Mouse (Mus musculus): ENCODE measurements around the gene Cfap126. TPM values are rescaled to one million over a fixed set of nuclear protein-coding genes. Genes with fewer than 3 reads are reported as not detected.

The Cfap126 gene
- polyA plus RNA-seq, 1 experiment from 2014 or later = 6.4 TPM

DNA sequence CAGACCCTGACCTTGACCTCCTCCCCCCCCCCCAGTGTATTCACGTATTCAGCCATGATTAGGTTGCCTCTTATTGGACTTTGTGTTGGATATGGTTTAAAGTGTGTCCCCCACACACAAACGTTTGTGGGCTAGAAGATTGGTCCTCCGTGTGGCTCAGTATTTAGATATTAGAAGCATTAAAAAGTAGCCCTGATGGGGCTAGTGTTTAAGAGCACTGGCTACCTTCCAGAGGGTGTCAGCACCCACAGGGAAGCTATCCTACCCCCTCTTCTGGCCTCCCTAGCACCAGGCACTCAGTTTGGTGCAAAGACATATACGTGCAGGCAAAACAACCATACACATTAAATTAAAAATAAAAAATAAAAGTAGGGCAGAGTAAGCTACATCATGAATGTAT, 732 bp upstream of the Cfap126 start:
- Histone ChIP-seq H3K4me1 (replicated peaks; ENCODE audit: control insufficient read depth, insufficient read depth, low read length) (peaks cover 19% of the 10 kb centered on the region), H3K9ac (replicated peaks; ENCODE audit: low read depth, low read length) (no peak overlapping the region), H3K27ac (ENCODE audit: low read length) (no peak overlapping the region), H3K27me3 (replicated peaks; ENCODE audit: control insufficient read depth, insufficient read depth, low read length) (no peaks in the 10 kb centered on the region), H3K4me3 (replicated peaks; ENCODE audit: low read length) (no peak overlapping the region), H3K9me3 (ENCODE audit: control insufficient read depth, low read length) (no peaks in the 10 kb centered on the region), H3K4me2 (ENCODE audit: low read length) (no peak overlapping the region), H3K36me3 (ENCODE audit: control insufficient read depth, insufficient read depth) (no peaks in the 10 kb centered on the region)
- no peak for ATAC-seq
- 90% methylated on average over 4 of the region's 4 CpGs for WGBS

DNA sequence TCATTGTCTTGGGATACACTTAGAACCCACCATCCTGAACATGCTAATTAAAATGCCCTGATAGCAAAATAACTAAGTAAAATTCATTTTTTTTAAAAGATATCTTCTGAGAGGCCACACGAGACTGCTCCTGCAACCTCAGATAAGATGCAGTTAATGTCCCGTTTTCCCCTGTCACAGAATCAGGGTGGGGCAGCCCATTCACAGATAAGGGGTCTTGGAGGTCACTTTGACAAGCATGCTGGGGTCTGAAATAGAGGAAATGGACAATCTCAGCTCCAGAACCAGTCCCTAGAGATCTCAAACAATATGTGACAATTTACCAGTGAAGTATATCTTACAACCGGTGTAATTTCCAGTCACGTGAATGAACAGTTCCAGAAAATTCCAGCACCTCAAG, 2.6 kb downstream of the Cfap126 start:
- Histone ChIP-seq H3K9ac (replicated peaks; ENCODE audit: low read depth, low read length) (no peak overlapping the region), H3K9me3 (ENCODE audit: control insufficient read depth, low read length) (no peaks in the 10 kb centered on the region), H3K4me1 (replicated peaks; ENCODE audit: control insufficient read depth, insufficient read depth, low read length) (peaks cover 15% of the 10 kb centered on the region), H3K27ac (ENCODE audit: low read length) (no peak overlapping the region), H3K27me3 (replicated peaks; ENCODE audit: control insufficient read depth, insufficient read depth, low read length) (no peaks in the 10 kb centered on the region), H3K36me3 (ENCODE audit: control insufficient read depth, insufficient read depth) (no peaks in the 10 kb centered on the region), H3K4me3 (replicated peaks; ENCODE audit: low read length) (no peak overlapping the region), H3K4me2 (ENCODE audit: low read length) (no peak overlapping the region)
- no peak for ATAC-seq
- WGBS = 76% methylated on average over 4 of the region's 4 CpGs

DNA sequence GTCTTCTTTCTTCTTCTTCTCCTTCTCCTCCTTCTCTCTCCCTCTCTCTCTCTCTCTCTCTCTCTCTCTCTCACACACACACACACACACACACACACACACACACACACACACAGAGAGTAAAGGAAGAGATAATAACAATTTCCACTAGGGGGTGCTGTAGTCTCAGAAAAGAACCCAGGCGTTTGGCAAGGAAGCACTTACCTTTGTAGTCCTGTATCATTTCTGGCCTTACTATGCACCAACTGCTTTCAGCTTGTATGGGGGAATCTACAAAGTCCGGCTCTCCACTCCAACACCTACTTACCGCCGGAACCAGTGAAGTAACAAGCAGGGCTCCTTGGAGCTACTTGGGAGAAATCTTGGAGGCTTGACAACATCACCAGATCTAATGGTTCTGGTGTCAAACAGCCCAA, 4.6 kb downstream of the Cfap126 start:
- no peaks in the 10 kb centered on the region for H3K27me3 ChIP-seq (replicated peaks; ENCODE audit: control insufficient read depth, insufficient read depth, low read length)
- H3K4me3 ChIP-seq (replicated peaks; ENCODE audit: low read length) = no peak overlapping the region
- 9% methylated on average over 4 of the region's 4 CpGs for WGBS
- peaks cover 8% of the 10 kb centered on the region for H3K4me1 ChIP-seq (replicated peaks; ENCODE audit: control insufficient read depth, insufficient read depth, low read length)
- H3K27ac ChIP-seq (ENCODE audit: low read length) = no peak overlapping the region
- H3K9me3 ChIP-seq (ENCODE audit: control insufficient read depth, low read length) = no peaks in the 10 kb centered on the region
- no peak overlapping the region for H3K9ac ChIP-seq (replicated peaks; ENCODE audit: low read depth, low read length)
- no peaks in the 10 kb centered on the region for H3K36me3 ChIP-seq (ENCODE audit: control insufficient read depth, insufficient read depth)
- H3K4me2 ChIP-seq (ENCODE audit: low read length) = no peak overlapping the region
- ATAC-seq = peak; percentile 50

DNA sequence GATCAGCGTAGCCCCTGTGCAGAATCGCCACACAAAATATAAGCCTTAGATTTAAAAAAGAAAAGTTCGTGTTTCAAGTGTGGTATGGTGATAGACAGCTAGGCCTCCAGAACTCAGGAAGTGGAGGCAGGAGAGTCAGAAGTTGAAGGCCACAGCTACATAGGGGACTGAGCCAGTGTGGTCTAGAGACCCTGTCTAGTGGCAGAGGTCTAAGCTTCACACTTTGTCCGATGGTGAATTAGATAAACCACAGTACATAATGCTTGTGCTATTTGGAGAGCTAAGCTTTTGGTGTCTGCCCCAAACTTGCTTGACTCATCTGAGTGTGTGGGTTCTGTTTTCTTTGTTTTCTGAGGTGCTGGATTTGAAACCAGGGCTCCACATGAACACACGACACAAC, 5.3 kb downstream of the Cfap126 start:
- H3K4me3 ChIP-seq (replicated peaks; ENCODE audit: low read length) = no peak overlapping the region
- no peak overlapping the region for H3K27ac ChIP-seq (ENCODE audit: low read length)
- H3K27me3 ChIP-seq (replicated peaks; ENCODE audit: control insufficient read depth, insufficient read depth, low read length) = no peaks in the 10 kb centered on the region
- no peak overlapping the region for H3K9ac ChIP-seq (replicated peaks; ENCODE audit: low read depth, low read length)
- ATAC-seq = no peak
- no peaks in the 10 kb centered on the region for H3K9me3 ChIP-seq (ENCODE audit: control insufficient read depth, low read length)
- whole genome bisulfite sequencing = 91% methylated on average over 5 of the region's 5 CpGs
- no peak overlapping the region for H3K4me2 ChIP-seq (ENCODE audit: low read length)
- H3K4me1 ChIP-seq (replicated peaks; ENCODE audit: control insufficient read depth, insufficient read depth, low read length) = peaks cover 2% of the 10 kb centered on the region
- H3K36me3 ChIP-seq (ENCODE audit: control insufficient read depth, insufficient read depth) = no peaks in the 10 kb centered on the region

DNA sequence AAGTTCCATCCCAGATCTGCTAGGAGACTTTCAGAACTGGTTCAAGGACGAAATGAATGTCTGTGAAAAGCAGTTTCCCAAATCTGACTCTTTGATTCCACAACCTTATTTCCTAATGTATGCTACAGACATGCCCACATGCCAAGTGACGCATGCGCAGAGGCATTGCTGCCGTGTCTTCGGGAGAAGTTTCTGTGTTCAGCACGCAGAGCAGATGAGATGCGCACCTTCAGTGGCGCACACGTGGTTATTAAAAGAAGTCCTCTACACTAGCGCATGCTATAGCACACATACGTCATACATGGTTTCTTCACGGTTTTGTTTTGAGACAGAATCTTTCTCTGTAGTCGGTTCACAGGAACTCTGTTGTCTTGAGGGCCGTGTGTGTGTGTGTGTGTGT, 5.7 kb downstream of the Cfap126 start:
- H3K9ac ChIP-seq (replicated peaks; ENCODE audit: low read depth, low read length) = no peak overlapping the region
- H3K27me3 ChIP-seq (replicated peaks; ENCODE audit: control insufficient read depth, insufficient read depth, low read length) = no peaks in the 10 kb centered on the region
- no peak overlapping the region for H3K27ac ChIP-seq (ENCODE audit: low read length)
- ATAC-seq = no peak
- 86% methylated on average over 14 of the region's 14 CpGs for WGBS
- no peak overlapping the region for H3K4me3 ChIP-seq (replicated peaks; ENCODE audit: low read length)
- no peaks in the 10 kb centered on the region for H3K9me3 ChIP-seq (ENCODE audit: control insufficient read depth, low read length)
- H3K4me2 ChIP-seq (ENCODE audit: low read length) = no peak overlapping the region
- H3K36me3 ChIP-seq (ENCODE audit: control insufficient read depth, insufficient read depth) = no peaks in the 10 kb centered on the region
- no peaks in the 10 kb centered on the region for H3K4me1 ChIP-seq (replicated peaks; ENCODE audit: control insufficient read depth, insufficient read depth, low read length)

DNA sequence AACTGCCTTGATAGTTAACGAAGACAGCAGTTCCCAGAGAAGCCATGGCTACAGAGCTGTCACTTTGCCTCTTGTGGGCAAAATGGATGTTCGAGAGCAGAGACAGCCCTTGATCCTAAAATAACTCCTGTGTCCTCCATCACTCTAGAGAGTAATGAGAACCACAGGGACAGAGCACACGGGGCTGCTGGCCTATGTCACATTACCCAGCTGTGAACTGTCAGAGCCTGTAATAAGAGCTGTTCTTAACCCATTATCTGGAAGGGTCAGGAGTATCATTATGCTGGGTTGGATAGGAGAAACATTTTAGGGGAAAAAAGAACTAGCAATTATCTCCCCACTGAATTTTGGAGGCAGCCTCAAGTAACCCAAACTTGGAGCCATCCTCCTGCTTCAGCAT, 7.2 kb downstream of the Cfap126 start:
- H3K9me3 ChIP-seq (ENCODE audit: control insufficient read depth, low read length) = no peaks in the 10 kb centered on the region
- H3K4me1 ChIP-seq (replicated peaks; ENCODE audit: control insufficient read depth, insufficient read depth, low read length) = no peaks in the 10 kb centered on the region
- no peaks in the 10 kb centered on the region for H3K36me3 ChIP-seq (ENCODE audit: control insufficient read depth, insufficient read depth)
- no peak for ATAC-seq
- no peak overlapping the region for H3K4me3 ChIP-seq (replicated peaks; ENCODE audit: low read length)
- WGBS = 54% methylated on average over 3 of the region's 3 CpGs
- H3K9ac ChIP-seq (replicated peaks; ENCODE audit: low read depth, low read length) = no peak overlapping the region
- H3K27me3 ChIP-seq (replicated peaks; ENCODE audit: control insufficient read depth, insufficient read depth, low read length) = no peaks in the 10 kb centered on the region
- no peak overlapping the region for H3K4me2 ChIP-seq (ENCODE audit: low read length)
- no peak overlapping the region for H3K27ac ChIP-seq (ENCODE audit: low read length)

DNA sequence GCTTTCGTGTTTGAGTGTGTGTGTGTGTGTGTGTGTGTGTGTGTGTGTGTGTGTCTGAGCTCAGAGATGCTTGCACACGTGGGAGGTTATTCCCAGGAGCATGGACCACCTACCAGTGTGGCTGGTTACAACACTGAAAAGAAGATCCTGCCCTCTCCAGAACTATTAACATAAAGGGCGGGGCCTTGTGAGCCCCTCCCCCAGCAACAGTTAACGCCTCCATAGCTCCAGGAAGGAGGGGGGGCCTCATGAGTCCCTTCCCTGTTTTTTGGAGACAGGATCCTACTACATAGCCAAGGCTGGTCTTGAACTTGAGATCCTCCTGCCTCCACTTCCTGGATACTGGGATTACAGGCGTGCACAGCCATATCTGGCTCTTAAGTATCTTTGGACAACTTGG, 8.1 kb downstream of the Cfap126 start:
- H3K9me3 ChIP-seq (ENCODE audit: control insufficient read depth, low read length) = no peaks in the 10 kb centered on the region
- no peak overlapping the region for H3K27ac ChIP-seq (ENCODE audit: low read length)
- H3K4me3 ChIP-seq (replicated peaks; ENCODE audit: low read length) = no peak overlapping the region
- no peak for ATAC-seq
- no peak overlapping the region for H3K9ac ChIP-seq (replicated peaks; ENCODE audit: low read depth, low read length)
- H3K27me3 ChIP-seq (replicated peaks; ENCODE audit: control insufficient read depth, insufficient read depth, low read length) = no peaks in the 10 kb centered on the region
- H3K4me2 ChIP-seq (ENCODE audit: low read length) = no peak overlapping the region
- no peaks in the 10 kb centered on the region for H3K36me3 ChIP-seq (ENCODE audit: control insufficient read depth, insufficient read depth)
- WGBS = 46% methylated on average over 5 of the region's 5 CpGs
- H3K4me1 ChIP-seq (replicated peaks; ENCODE audit: control insufficient read depth, insufficient read depth, low read length) = no peaks in the 10 kb centered on the region

DNA sequence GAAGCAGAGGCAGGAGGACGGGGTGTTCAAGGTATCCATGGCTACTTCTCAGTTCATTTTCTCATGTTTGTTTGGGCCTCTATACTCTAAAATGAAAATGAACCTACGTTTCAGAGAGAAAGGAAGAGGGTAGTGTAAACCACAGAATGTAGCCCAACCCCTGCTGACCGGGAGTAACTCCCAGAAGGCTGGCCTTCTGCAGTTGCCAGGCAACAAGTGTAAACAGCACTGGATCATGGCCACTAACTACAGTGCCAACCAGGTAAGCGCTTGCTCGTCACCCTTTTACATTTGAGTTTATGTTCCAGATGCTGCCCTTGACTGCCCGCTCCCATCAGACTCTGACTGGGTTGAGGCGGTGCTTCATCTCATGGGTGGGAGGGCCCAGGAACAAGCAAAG, 9.2 kb downstream of the Cfap126 start:
- no peaks in the 10 kb centered on the region for H3K4me1 ChIP-seq (replicated peaks; ENCODE audit: control insufficient read depth, insufficient read depth, low read length)
- H3K4me3 ChIP-seq (replicated peaks; ENCODE audit: low read length) = no peak overlapping the region
- H3K9me3 ChIP-seq (ENCODE audit: control insufficient read depth, low read length) = no peaks in the 10 kb centered on the region
- no peak overlapping the region for H3K27ac ChIP-seq (ENCODE audit: low read length)
- H3K27me3 ChIP-seq (replicated peaks; ENCODE audit: control insufficient read depth, insufficient read depth, low read length) = no peaks in the 10 kb centered on the region
- H3K36me3 ChIP-seq (ENCODE audit: control insufficient read depth, insufficient read depth) = 0 out of 2 replicates have a peak, but pooled peaks cover 2% of the 10 kb centered on the region
- H3K4me2 ChIP-seq (ENCODE audit: low read length) = no peak overlapping the region
- H3K9ac ChIP-seq (replicated peaks; ENCODE audit: low read depth, low read length) = no peak overlapping the region
- WGBS = 38% methylated on average over 7 of the region's 7 CpGs
- no peak for ATAC-seq

DNA sequence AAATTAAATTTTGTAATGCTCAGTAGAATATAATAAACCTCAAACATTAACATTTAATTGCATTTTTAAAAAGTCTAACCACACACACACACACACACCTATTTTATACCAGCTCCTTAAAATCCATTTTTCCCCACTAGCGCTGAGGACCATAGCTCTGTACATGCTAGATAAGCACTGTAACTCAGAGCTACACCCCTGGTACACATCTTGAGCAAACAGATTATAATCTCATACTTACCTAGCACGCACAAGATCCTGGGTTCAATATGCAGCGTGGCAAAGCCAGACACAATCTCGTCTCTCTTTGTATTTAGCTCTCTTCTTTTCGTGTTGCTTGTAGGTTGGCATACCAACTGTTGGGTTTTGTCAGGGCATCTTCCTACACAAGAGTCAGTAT, 10.7 kb downstream of the Cfap126 start:
- no peak overlapping the region for H3K4me3 ChIP-seq (replicated peaks; ENCODE audit: low read length)
- no peak overlapping the region for H3K9ac ChIP-seq (replicated peaks; ENCODE audit: low read depth, low read length)
- no peak overlapping the region for H3K27ac ChIP-seq (ENCODE audit: low read length)
- H3K4me2 ChIP-seq (ENCODE audit: low read length) = no peak overlapping the region
- ATAC-seq = no peak
- peaks cover 11% of the 10 kb centered on the region for H3K36me3 ChIP-seq (ENCODE audit: control insufficient read depth, insufficient read depth)
- WGBS = 95% methylated on average over 5 of the region's 5 CpGs
- H3K27me3 ChIP-seq (replicated peaks; ENCODE audit: control insufficient read depth, insufficient read depth, low read length) = no peaks in the 10 kb centered on the region
- H3K4me1 ChIP-seq (replicated peaks; ENCODE audit: control insufficient read depth, insufficient read depth, low read length) = no peaks in the 10 kb centered on the region
- no peaks in the 10 kb centered on the region for H3K9me3 ChIP-seq (ENCODE audit: control insufficient read depth, low read length)

DNA sequence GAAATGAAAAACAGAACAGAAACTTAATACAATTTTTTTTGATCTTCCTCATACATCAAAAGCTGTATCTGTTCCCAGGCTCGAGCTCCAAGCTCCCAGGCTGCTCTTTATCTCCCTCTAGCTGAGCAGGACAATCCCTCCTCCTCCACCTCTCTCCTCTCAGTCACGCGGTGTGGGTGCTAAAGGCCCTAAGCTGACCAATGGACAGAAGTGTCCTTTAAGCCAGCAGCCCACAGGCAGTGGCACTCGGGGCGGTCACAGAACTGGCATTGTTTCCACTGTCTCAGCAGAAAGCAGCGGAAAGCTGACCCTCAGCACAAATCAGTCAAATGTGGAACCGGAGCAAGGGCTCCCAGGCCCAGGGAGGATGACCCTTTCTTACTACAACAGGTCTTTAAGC, 15.5 kb downstream of the Cfap126 start:
- Histone ChIP-seq H3K4me3 (replicated peaks; ENCODE audit: low read length) (no peak overlapping the region), H3K9ac (replicated peaks; ENCODE audit: low read depth, low read length) (no peak overlapping the region), H3K27ac (ENCODE audit: low read length) (no peak overlapping the region), H3K4me1 (replicated peaks; ENCODE audit: control insufficient read depth, insufficient read depth, low read length) (no peaks in the 10 kb centered on the region), H3K36me3 (ENCODE audit: control insufficient read depth, insufficient read depth) (peaks cover 35% of the 10 kb centered on the region), H3K4me2 (ENCODE audit: low read length) (no peak overlapping the region), H3K9me3 (ENCODE audit: control insufficient read depth, low read length) (no peaks in the 10 kb centered on the region), H3K27me3 (replicated peaks; ENCODE audit: control insufficient read depth, insufficient read depth, low read length) (no peaks in the 10 kb centered on the region)
- 60% methylated on average over 7 of the region's 7 CpGs for WGBS
- ATAC-seq = no peak

Measured in forebrain, embryonic 16.5 days (tissue).